Mouse (Mus musculus) heart, embryonic 16.5 days (tissue): ENCODE data around the gene Uvrag. TPM values are rescaled to one million over a fixed set of nuclear protein-coding genes. Genes with fewer than 3 reads are reported as not detected.

Source experiments
- ATAC-seq: fragments of 200-750 bp; cut with Nextera tagmentation; replicated peaks from 2 replicates; pipeline ENCODE4 v1.8.0; 2017; ENCODE audit warnings: moderate number of reproducible peaks; ENCODE audit not compliant: insufficient read depth, low FRiP score; ENCODE audit errors: extremely low read depth
- H3K27ac ChIP-seq: fragments of 300-500 bp; sonication (generic); 2 replicates; pipeline ENCODE4 v1.5.1; 2014; ENCODE audit warnings: mild to moderate bottlenecking, low read length, control low read depth, moderate library complexity
- H3K27me3 ChIP-seq: fragments of 300-500 bp; sonication (generic); 2 replicates; pipeline ENCODE4 v1.6.1; 2014; ENCODE audit warnings: low read length, mixed read lengths; ENCODE audit not compliant: control insufficient read depth, insufficient read depth
- H3K36me3 ChIP-seq: fragments of 300-500 bp; sonication (generic); 2 replicates; pipeline ENCODE4 v1.6.1; 2014; ENCODE audit not compliant: control insufficient read depth, insufficient read depth
- H3K4me1 ChIP-seq: fragments of 300-500 bp; sonication (generic); 2 replicates; pipeline ENCODE4 v1.6.1; 2014; ENCODE audit warnings: low read length, mixed read lengths; ENCODE audit not compliant: control insufficient read depth, insufficient read depth
- H3K4me2 ChIP-seq: fragments of 300-500 bp; sonication (generic); 2 replicates; pipeline ENCODE4 v1.6.1; 2014; ENCODE audit warnings: low read depth, mild to moderate bottlenecking, control low read depth, low read length
- H3K4me3 ChIP-seq: fragments of 300-500 bp; sonication (generic); 2 replicates; pipeline ENCODE4 v1.5.1; 2014; ENCODE audit warnings: mild to moderate bottlenecking, control low read depth, low read length
- H3K9ac ChIP-seq: fragments of 300-500 bp; sonication (generic); 2 replicates; pipeline ENCODE4 v1.6.1; 2014; ENCODE audit warnings: low read length, control low read depth
- H3K9me3 ChIP-seq: fragments of 300-500 bp; sonication (generic); replicated peaks from 2 replicates; pipeline ENCODE4 v1.6.1; 2016; ENCODE audit warnings: low read length; ENCODE audit not compliant: control insufficient read depth
- WGBS: fragments of 180-500 bp; shearing (Covaris S2); extraction: QIAGEN DNeasy Blood & Tissue Kit; methylation state at CpG from one replicate; pipeline ENCODE4 v1.1.7; 2014; 5-methylcytosine and 5-hydroxymethylcytosine counted together
- polyA plus RNA-seq: library from polyadenylated mRNA; unstranded; fragments of >200 nt; fragmentation: Nextera tagmentation; extraction: Ambion mirVana; gene quantifications from 2 replicates; pipeline ENCODE4 v1.2.1, GENCODE M21; 2015

The Uvrag gene
- polyA plus RNA-seq, 1 experiment from 2014 or later = 16.3 TPM

DNA sequence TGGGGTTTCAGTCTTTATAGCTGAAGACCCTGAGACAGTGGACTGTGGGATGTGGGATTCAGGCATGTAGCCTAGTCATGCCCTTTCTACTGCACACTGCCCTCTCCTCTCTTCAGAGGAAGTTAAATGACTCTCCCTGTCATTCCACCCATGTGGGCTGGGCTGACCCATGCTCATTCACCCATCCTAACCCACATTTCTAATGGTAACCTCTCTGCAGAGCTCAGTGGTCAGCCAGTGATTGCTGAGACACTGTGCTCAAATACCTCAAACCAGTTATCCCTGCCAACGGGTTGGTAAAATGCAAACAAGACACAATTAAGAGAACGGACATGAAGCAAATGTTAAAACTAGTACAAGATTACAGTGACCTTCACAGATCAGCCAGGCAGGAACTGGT is 39.9 kb downstream of the Uvrag start:
- H3K27ac ChIP-seq = no peak overlapping the region
- peaks cover 4% of the 10 kb centered on the region; the same call in 1 of the 2 replicates for H3K36me3 ChIP-seq
- H3K27me3 ChIP-seq = no peaks in the 10 kb centered on the region
- H3K4me2 ChIP-seq = no peak overlapping the region
- no peak overlapping the region for H3K4me3 ChIP-seq
- ATAC-seq = no peak
- H3K9ac ChIP-seq = no peak overlapping the region
- H3K9me3 ChIP-seq = no peaks in the 10 kb centered on the region
- peaks cover 10% of the 10 kb centered on the region for H3K4me1 ChIP-seq
- WGBS = 32% methylated on average over 2 of the region's 2 CpGs

DNA sequence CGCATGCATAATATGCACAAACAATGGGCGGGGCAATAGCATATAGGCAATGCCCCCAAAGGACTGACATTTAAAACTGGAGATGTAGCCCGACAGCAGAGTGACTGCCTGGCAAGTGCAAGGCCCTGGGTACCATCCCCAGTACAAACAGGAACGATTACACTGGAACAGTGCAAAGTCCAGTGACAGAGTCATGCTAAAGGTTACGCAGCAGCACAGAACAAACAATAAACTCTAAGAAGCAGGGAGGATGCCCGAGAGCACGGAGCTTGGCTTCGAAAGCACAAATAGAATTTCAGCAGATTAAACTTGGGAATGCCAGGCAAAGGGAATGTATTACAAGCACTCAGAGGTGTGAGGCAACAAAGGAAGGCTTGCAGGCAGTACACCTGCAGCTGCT is 40.4 kb downstream of the Uvrag start:
- Histone ChIP-seq H3K9me3 (no peaks in the 10 kb centered on the region), H3K4me1 (peaks cover 10% of the 10 kb centered on the region), H3K4me2 (no peak overlapping the region), H3K4me3 (no peak overlapping the region), H3K9ac (no peak overlapping the region), H3K27me3 (no peaks in the 10 kb centered on the region), H3K36me3 (peaks cover 4% of the 10 kb centered on the region; the same call in 1 of the 2 replicates), H3K27ac (no peak overlapping the region)
- 78% methylated on average over 8 of the region's 8 CpGs for WGBS
- no peak for ATAC-seq

GRCm38 (mm10) chr7:99100087-99100486 is 40.9 kb downstream of the Uvrag start:
- Histone ChIP-seq H3K27me3 (no peaks in the 10 kb centered on the region), H3K36me3 (peaks cover 6% of the 10 kb centered on the region), H3K4me2 (no peak overlapping the region), H3K9ac (no peak overlapping the region), H3K27ac (no peak overlapping the region), H3K4me3 (no peak overlapping the region), H3K4me1 (peaks cover 10% of the 10 kb centered on the region), H3K9me3 (no peaks in the 10 kb centered on the region)
- no peak for ATAC-seq
- 68% methylated on average over 9 of the region's 9 CpGs for WGBS

- H3K27me3 ChIP-seq = no peaks in the 10 kb centered on the region
- H3K4me2 ChIP-seq = no peak overlapping the region
- H3K36me3 ChIP-seq = peaks cover 11% of the 10 kb centered on the region
- no peak overlapping the region for H3K9ac ChIP-seq
- no peak overlapping the region for H3K27ac ChIP-seq
- no peak for ATAC-seq
- H3K4me1 ChIP-seq = peaks cover 10% of the 10 kb centered on the region
- 88% methylated on average over 7 of the region's 7 CpGs for WGBS
- no peaks in the 10 kb centered on the region for H3K9me3 ChIP-seq
- H3K4me3 ChIP-seq = no peak overlapping the region
Observed at GRCm38 (mm10) chr7:99097781-99098180, 43.2 kb downstream of the Uvrag start.

- Histone ChIP-seq H3K4me3 (no peak overlapping the region), H3K4me2 (no peak overlapping the region), H3K36me3 (peaks cover 11% of the 10 kb centered on the region), H3K27ac (no peak overlapping the region), H3K9ac (no peak overlapping the region), H3K4me1 (peaks cover 4% of the 10 kb centered on the region), H3K9me3 (no peaks in the 10 kb centered on the region), H3K27me3 (no peaks in the 10 kb centered on the region)
- ATAC-seq = no peak
- WGBS = 88% methylated on average over 2 of the region's 2 CpGs
Observed at GRCm38 (mm10) chr7:99097128-99097527, 43.8 kb downstream of the Uvrag start.

- Histone ChIP-seq H3K4me2 (no peak overlapping the region), H3K27ac (no peak overlapping the region), H3K4me3 (no peak overlapping the region), H3K27me3 (no peaks in the 10 kb centered on the region), H3K4me1 (no peaks in the 10 kb centered on the region), H3K9me3 (no peaks in the 10 kb centered on the region), H3K9ac (no peak overlapping the region), H3K36me3 (peaks cover 11% of the 10 kb centered on the region)
- 59% methylated on average over 4 of the region's 4 CpGs for WGBS
- no peak for ATAC-seq
Observed at GRCm38 (mm10) chr7:99095191-99095590, 45.8 kb downstream of the Uvrag start.

DNA sequence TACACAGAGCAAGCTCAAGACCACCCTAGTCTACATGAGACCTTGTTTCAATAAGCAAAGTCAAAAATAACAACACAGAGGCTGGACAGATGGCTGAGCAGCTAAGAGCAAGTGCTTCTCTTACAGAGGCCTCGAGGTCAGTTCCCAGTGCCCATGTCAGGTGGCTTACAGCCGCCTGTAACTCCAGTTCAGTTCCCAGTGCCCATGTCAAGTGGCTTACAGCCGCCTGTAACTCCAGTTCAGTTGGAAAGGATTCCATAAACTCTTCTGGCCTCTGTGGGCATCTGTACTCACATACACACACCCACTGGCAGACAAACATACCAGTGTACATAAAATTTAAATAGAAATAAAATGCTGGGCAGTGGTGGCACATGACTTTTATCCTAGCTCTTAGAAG is 46.6 kb downstream of the Uvrag start:
- Histone ChIP-seq H3K27me3 (no peaks in the 10 kb centered on the region), H3K4me1 (no peaks in the 10 kb centered on the region), H3K9me3 (no peaks in the 10 kb centered on the region), H3K4me2 (no peak overlapping the region), H3K4me3 (no peak overlapping the region), H3K36me3 (peaks cover 11% of the 10 kb centered on the region), H3K27ac (no peak overlapping the region), H3K9ac (no peak overlapping the region)
- no peak for ATAC-seq
- 81% methylated on average over 3 of the region's 3 CpGs for WGBS

GRCm38 (mm10) chr7:99091915-99092645 is 48.9 kb downstream of the Uvrag start:
- no peaks in the 10 kb centered on the region for H3K27me3 ChIP-seq
- no peak overlapping the region for H3K4me3 ChIP-seq
- WGBS = 80% methylated on average over 17 of the region's 17 CpGs
- H3K9me3 ChIP-seq = no peaks in the 10 kb centered on the region
- no peak overlapping the region for H3K27ac ChIP-seq
- H3K9ac ChIP-seq = no peak overlapping the region
- peaks cover 7% of the 10 kb centered on the region; the same call in 1 of the 2 replicates for H3K36me3 ChIP-seq
- no peak for ATAC-seq
- H3K4me1 ChIP-seq = no peaks in the 10 kb centered on the region
- H3K4me2 ChIP-seq = no peak overlapping the region

DNA sequence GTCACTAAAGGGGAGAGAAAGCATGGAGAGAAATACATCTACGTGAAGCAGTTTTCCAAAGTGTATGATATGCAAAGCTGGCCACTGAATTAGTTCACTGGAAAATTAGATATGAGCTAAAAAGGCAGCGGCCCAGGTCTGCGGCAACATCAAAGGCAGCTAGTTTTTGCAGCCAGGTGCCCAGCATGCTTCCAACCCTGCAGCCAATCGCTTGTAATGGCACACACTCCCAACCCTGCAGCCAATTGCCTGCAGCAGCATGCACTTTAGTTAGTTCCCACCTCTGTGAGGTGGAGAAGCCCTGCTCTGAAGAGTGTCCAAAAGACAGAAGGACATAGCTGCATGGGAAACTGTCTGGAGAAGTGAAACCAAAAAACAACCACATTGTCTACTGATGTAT is 51.2 kb downstream of the Uvrag start:
- H3K4me2 ChIP-seq = no peak overlapping the region
- no peaks in the 10 kb centered on the region for H3K4me1 ChIP-seq
- H3K36me3 ChIP-seq = peaks cover 7% of the 10 kb centered on the region; the same call in 1 of the 2 replicates
- no peak overlapping the region for H3K4me3 ChIP-seq
- ATAC-seq = no peak
- H3K27me3 ChIP-seq = no peaks in the 10 kb centered on the region
- no peaks in the 10 kb centered on the region for H3K9me3 ChIP-seq
- no peak overlapping the region for H3K9ac ChIP-seq
- H3K27ac ChIP-seq = no peak overlapping the region
- 91% methylated on average over 4 of the region's 4 CpGs for WGBS
